Mouse (Mus musculus): ENCODE measurements around the gene Ccdc24. TPM values are rescaled to one million over a fixed set of nuclear protein-coding genes. Genes with fewer than 3 reads are reported as not detected.

Gene Ccdc24
- polyA plus RNA-seq, 1 experiment from 2014 or later = 0.29 TPM

DNA sequence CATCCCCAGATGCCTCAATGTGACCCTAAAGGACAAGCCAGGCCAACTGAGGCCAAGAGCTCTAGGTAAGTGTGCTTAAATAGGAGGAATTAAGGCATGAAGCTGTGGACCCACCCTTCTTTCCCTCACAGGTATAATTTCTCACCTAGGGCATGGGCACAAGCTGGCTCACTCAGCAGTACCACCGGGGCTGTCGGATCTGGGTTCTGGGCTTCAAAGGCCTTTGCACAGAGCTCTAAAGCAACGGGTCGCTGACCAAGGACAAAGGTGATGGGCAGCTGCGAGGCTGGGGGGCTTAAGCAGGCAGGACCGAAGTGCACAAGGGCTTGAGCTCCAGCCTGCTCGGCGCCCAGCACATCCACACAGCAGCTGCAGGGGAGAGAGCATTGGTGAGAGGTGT lies 18.4 kb upstream of the Ccdc24 start:
- Histone ChIP-seq H3K27ac (no peak overlapping the region), H3K9me3 (replicated peaks) (no peaks in the 10 kb centered on the region), H3K9ac (no peak overlapping the region), H3K4me1 (replicated peaks) (peaks cover 26% of the 10 kb centered on the region), H3K36me3 (peaks cover 9% of the 10 kb centered on the region), H3K4me2 (peak overlapping the region; percentile 88), H3K4me3 (peak overlapping the region; percentile 87), H3K27me3 (no peaks in the 10 kb centered on the region)
- 86% methylated on average over 8 of the region's 8 CpGs for WGBS
- ATAC-seq (replicated peaks; ENCODE audit: insufficient number of reproducible peaks, insufficient read depth, low FRiP score, low read depth) = no peak

DNA sequence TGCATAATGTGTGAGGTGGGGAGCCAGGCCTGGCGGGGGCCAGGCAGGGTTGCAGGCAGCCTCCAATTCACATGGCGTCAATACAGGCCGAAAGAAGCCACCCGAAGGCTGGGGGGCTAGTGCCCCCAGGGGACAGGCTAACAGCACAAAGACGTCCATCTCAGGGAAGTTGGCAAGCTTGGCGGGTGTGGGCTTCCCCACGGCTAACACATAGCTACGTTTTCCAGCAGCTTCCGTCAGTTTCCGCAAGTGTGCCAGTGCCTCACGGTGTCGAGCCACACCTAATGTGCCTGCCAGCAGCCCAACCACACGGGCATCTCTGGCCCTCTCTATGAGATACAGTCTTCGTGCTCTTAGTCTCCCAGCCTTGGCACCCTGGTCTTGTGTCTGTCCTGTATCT lies 17.7 kb upstream of the Ccdc24 start:
- Histone ChIP-seq H3K4me1 (replicated peaks) (peaks cover 27% of the 10 kb centered on the region), H3K4me2 (no peak overlapping the region), H3K9me3 (replicated peaks) (no peaks in the 10 kb centered on the region), H3K36me3 (peaks cover 16% of the 10 kb centered on the region), H3K27ac (no peak overlapping the region), H3K27me3 (no peaks in the 10 kb centered on the region), H3K9ac (no peak overlapping the region), H3K4me3 (no peak overlapping the region)
- WGBS = 90% methylated on average over 14 of the region's 14 CpGs
- ATAC-seq (replicated peaks; ENCODE audit: insufficient number of reproducible peaks, insufficient read depth, low FRiP score, low read depth) = no peak

DNA sequence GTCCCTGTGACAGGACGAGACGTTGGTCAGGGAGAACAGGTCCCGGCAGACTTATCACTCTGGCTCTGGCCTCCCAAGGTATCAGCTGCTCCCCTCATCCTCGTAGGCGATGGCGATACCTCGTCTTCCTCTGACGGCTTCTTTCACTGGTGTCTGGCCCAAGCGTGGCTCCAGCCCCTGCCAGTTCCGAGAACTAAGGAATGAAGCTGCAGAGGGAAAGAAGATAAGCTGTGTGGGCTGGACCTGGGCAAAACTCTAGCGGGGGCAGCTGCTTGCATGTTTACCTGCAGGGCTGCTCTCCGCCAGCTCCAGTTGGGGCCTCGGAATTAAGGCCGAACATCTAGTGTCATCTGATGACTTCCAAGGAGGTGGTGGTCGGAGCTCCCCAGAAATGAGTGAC lies 17.1 kb upstream of the Ccdc24 start:
- no peak overlapping the region for H3K4me2 ChIP-seq
- no peak overlapping the region for H3K27ac ChIP-seq
- no peak overlapping the region for H3K9ac ChIP-seq
- H3K9me3 ChIP-seq (replicated peaks) = no peaks in the 10 kb centered on the region
- H3K4me3 ChIP-seq = no peak overlapping the region
- ATAC-seq (replicated peaks; ENCODE audit: insufficient number of reproducible peaks, insufficient read depth, low FRiP score, low read depth) = no peak
- WGBS = 80% methylated on average over 15 of the region's 15 CpGs
- peaks cover 21% of the 10 kb centered on the region for H3K36me3 ChIP-seq
- no peaks in the 10 kb centered on the region for H3K27me3 ChIP-seq
- peaks cover 27% of the 10 kb centered on the region for H3K4me1 ChIP-seq (replicated peaks)

DNA sequence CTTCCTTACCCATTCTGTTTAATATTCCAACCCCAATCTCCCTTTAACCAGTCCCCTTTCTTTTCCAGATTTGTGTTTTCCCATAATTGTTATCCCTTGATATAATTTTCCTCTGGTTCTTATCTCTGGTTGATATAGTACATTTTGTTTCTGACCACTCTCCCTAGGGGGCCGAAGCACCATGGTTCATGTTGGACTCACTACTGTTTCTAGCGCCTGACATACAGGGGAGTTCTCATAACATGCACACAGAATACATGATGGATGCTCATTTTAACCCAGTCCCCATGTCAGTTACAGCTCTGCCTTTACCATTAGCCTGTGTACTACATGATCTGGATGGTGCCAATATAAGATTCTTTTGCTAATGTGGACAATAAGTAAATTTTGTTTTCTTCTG lies 15.6 kb upstream of the Ccdc24 start:
- Histone ChIP-seq H3K27me3 (no peaks in the 10 kb centered on the region), H3K27ac (no peak overlapping the region), H3K4me2 (peak overlapping the region; percentile 89), H3K36me3 (peaks cover 21% of the 10 kb centered on the region), H3K9me3 (replicated peaks) (no peaks in the 10 kb centered on the region), H3K4me1 (replicated peaks) (peaks cover 35% of the 10 kb centered on the region), H3K4me3 (peak overlapping the region; percentile 88), H3K9ac (no peak overlapping the region)
- 75% methylated on average over 2 of the region's 2 CpGs for WGBS
- no peak for ATAC-seq (replicated peaks; ENCODE audit: insufficient number of reproducible peaks, insufficient read depth, low FRiP score, low read depth)

DNA sequence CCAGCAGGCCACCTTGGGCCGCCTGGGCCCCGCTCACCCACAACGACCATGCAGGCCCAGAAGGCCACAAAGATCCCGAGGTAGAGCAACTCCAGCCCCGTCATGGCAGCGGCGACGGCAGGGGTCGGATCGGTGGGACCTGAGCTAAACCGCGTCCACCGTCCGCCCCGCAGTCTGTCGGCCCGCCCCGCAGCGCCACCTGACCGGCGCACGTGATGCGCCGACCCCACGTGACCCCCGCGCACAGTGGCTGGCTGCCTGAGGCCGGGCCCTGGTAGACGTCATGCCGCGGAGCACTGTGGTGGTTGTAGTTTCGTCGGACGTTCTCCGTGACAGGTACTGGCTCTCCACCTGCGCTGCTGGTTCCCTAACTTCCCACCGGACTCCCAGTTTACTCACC lies 14.8 kb upstream of the Ccdc24 start, which contains the start of gene Atp6v0b:
TSS of gene Atp6v0b (minus strand) at position 201 of the 400 bp plus-strand sequence.
- peak within 1 kb of the TSS; percentile 89 for H3K4me2 ChIP-seq
- peak within 1 kb of the TSS; percentile 93 for H3K9ac ChIP-seq
- H3K36me3 ChIP-seq = peaks cover 21% of the 10 kb centered on the region
- peak within 1 kb of the TSS; percentile 62 for H3K27ac ChIP-seq
- no peaks in the 10 kb centered on the region for H3K27me3 ChIP-seq
- no peaks in the 10 kb centered on the region for H3K9me3 ChIP-seq (replicated peaks)
- ATAC-seq (replicated peaks; ENCODE audit: insufficient number of reproducible peaks, insufficient read depth, low FRiP score, low read depth) = peak; percentile 81
- WGBS = under 1% methylated on average over 37 of the region's 37 CpGs
- peaks cover 41% of the 10 kb centered on the region for H3K4me1 ChIP-seq (replicated peaks)
- peak within 1 kb of the TSS; percentile 88 for H3K4me3 ChIP-seq

DNA sequence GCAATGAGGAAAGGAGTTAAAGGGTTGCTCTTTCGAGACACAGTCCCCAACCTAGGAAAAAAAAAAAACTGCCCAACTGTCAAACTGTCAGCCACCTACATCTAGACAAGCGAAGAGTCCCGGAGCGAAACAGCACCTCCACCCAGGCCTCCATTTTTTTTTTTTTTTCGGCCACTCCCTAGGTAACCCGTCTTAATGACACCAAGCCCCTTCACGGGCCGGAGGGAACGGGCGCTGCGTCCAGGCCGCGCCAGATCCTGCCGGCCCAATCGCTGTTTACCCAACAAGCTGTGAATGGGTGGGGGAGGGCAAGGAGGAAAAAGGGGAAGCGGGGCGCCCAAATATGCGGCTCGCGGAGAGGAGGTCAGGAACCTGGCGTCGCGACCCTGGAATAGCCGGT lies 14.3 kb upstream of the Ccdc24 start:
- Histone ChIP-seq H3K4me3 (peak overlapping the region; percentile 88), H3K9me3 (replicated peaks) (no peaks in the 10 kb centered on the region), H3K27me3 (no peaks in the 10 kb centered on the region), H3K27ac (peak overlapping the region; percentile 62), H3K9ac (peak overlapping the region; percentile 93), H3K4me2 (peak overlapping the region; percentile 89), H3K36me3 (peaks cover 21% of the 10 kb centered on the region), H3K4me1 (replicated peaks) (peaks cover 40% of the 10 kb centered on the region)
- 2% methylated on average over 24 of the region's 24 CpGs for WGBS
- ATAC-seq (replicated peaks; ENCODE audit: insufficient number of reproducible peaks, insufficient read depth, low FRiP score, low read depth) = no peak

DNA sequence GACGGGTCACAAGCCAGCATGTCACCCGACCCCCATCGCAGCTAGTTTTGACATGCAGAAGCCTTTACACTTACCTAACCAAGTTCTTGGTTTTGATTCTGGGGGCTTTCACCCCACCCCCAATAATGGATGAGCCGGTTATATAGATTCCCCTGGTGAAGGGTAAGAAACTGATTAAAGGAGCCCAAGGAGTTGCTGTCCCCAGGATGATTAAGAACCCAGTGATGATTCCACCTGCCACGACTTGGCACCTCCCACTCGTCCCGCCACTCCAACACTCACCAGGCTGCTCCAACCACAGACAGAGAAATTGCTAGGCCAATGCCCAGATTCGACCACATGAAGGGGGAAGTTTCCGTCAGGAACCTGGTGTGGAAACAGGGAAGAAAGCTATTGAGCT lies 13.6 kb upstream of the Ccdc24 start:
- WGBS = 74% methylated on average over 9 of the region's 9 CpGs
- H3K4me1 ChIP-seq (replicated peaks) = peaks cover 35% of the 10 kb centered on the region
- ATAC-seq (replicated peaks; ENCODE audit: insufficient number of reproducible peaks, insufficient read depth, low FRiP score, low read depth) = no peak
- H3K9me3 ChIP-seq (replicated peaks) = no peaks in the 10 kb centered on the region
- H3K27ac ChIP-seq = no peak overlapping the region
- peaks cover 21% of the 10 kb centered on the region for H3K36me3 ChIP-seq
- H3K4me2 ChIP-seq = peak overlapping the region; percentile 89
- 0 out of 2 replicates have a peak overlapping the region, but pooled peaks have one; percentile 93 for H3K9ac ChIP-seq
- no peaks in the 10 kb centered on the region for H3K27me3 ChIP-seq
- peak overlapping the region; percentile 88 for H3K4me3 ChIP-seq

DNA sequence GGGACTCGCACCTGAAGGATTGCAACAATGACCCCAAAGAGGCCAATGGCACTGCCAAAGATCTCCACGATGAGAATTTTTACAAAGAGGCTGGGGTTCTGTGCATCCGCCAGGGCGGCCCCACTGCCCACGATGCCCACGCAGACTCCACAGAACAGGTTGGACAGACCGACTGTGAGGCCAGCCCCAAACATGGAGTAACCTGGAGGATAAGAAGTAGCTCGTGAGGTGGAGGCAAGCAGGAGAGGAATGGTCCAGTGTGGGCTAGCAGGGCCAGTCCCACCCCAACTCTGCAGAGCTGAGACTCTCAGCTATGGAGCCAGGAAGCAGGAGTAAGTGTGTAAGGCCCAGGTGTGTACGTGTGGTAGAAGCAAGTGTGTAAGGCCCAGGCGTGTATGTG lies 12.7 kb upstream of the Ccdc24 start:
- Histone ChIP-seq H3K27ac (no peak overlapping the region), H3K9ac (no peak overlapping the region), H3K4me1 (replicated peaks) (peaks cover 32% of the 10 kb centered on the region), H3K4me3 (no peak overlapping the region), H3K36me3 (peaks cover 19% of the 10 kb centered on the region), H3K27me3 (no peaks in the 10 kb centered on the region), H3K4me2 (no peak overlapping the region), H3K9me3 (replicated peaks) (no peaks in the 10 kb centered on the region)
- ATAC-seq (replicated peaks; ENCODE audit: insufficient number of reproducible peaks, insufficient read depth, low FRiP score, low read depth) = no peak
- WGBS = 93% methylated on average over 10 of the region's 10 CpGs

DNA sequence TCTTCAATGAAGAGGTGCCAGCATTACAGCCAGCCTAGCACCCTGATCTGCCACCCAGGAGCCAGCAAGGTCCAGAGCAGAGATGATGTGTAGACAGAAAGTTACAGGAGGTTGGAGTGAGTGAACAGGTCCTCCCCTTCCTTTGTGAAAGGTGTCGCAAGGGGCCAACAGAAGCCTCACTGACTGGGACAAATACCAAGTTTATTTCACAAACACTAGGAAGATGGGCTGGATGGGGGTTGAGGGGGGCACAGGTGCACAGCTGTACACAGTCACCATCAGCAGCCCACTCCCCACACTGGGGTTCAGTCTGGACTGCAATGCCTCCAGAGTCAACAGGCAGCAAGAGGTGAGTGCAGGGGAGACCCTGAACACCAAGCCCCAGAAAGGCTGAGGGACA lies 11.8 kb upstream of the Ccdc24 start:
- peaks cover 32% of the 10 kb centered on the region for H3K4me1 ChIP-seq (replicated peaks)
- 100% methylated on average over 1 of the region's 1 CpGs for WGBS
- no peak overlapping the region for H3K27ac ChIP-seq
- H3K4me3 ChIP-seq = no peak overlapping the region
- peaks cover 16% of the 10 kb centered on the region for H3K36me3 ChIP-seq
- H3K9ac ChIP-seq = 0 out of 2 replicates have a peak overlapping the region, but pooled peaks have one; percentile 84
- no peak for ATAC-seq (replicated peaks; ENCODE audit: insufficient number of reproducible peaks, insufficient read depth, low FRiP score, low read depth)
- H3K4me2 ChIP-seq = peak overlapping the region; percentile 91
- H3K27me3 ChIP-seq = no peaks in the 10 kb centered on the region
- H3K9me3 ChIP-seq (replicated peaks) = no peaks in the 10 kb centered on the region

DNA sequence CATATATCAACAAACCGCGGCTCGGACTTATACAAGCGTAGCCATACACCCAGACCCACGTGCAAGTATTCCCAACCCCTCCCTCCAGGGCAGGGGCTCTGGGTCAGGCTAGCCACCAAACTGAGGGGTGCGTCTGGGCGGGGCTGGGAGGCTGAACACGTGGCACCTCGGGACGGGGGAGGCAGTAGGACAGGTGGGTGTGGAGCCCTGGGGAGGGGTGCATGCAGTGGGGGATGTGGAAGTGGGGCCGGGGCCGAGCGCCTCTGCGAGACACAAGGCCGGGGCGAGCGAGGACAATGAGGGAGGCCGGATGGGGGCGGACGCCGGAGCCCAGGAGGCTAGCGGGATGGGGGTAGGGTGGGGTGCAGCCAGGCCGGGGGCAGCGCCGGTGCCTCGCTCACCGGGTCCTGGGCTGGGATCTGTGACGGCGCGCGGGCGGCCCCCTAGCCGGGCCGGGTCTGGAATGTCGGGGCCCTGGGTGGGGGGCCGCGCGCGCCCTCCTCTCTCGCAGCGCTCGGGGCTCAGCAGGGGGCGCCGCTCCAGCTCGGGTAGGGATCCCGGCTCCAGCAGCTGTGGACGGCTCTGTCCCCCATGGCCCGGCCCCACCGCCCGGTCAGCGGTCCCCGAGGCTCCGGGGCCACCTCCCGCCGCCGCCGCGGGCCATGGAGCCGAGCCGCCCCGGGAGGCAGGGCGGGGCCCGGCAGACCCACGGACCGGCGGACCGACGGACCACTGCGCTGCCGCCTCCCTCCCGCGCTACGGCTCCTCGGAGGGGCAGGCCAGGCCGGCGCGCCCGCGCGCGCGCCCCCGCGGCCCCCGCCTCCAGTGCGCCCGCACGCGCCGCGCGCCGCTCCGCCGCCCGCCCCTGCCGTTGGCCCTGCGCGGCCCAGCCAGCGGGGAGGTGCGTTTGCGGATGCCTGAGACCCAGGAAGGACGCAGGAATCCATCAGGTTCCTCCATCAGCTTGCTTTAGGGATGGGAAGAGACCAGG lies 10.6 kb upstream of the Ccdc24 start, which contains the start of gene B4galt2:
TSS of gene B4galt2 (minus strand) at position 787 of the 991 bp plus-strand sequence.
- peak; percentile 44 for ATAC-seq (replicated peaks; ENCODE audit: insufficient number of reproducible peaks, insufficient read depth, low FRiP score, low read depth)

DNA sequence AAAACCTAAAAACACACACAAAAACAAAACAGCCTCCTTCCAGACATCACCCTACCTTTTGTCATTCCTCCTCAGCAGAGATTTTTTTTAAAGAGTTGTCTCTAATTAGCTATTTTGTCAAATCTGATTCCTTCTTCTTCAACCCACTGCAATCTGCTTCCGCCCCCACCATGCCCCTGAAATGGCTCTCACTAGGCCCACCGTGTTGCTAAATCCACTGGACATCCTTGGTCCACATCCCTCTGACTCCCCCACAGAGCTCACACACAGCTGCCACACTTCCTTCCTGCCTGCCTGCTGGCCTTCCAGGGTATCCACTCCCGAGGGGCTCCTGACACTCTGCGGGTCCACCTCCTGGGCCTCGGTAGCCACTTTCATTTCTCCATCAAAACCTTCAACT lies 6.3 kb upstream of the Ccdc24 start:
- Histone ChIP-seq H3K4me1 (replicated peaks) (peaks cover 16% of the 10 kb centered on the region), H3K4me3 (no peak overlapping the region), H3K27ac (no peak overlapping the region), H3K27me3 (no peaks in the 10 kb centered on the region), H3K9me3 (replicated peaks) (no peaks in the 10 kb centered on the region), H3K36me3 (peaks cover 7% of the 10 kb centered on the region; the same call in 1 of the 2 replicates), H3K9ac (no peak overlapping the region), H3K4me2 (no peak overlapping the region)
- no peak for ATAC-seq (replicated peaks; ENCODE audit: insufficient number of reproducible peaks, insufficient read depth, low FRiP score, low read depth)
- WGBS = 69% methylated on average over 5 of the region's 5 CpGs

More for the DNA sequence above, 10.6 kb upstream of the Ccdc24 start, which contains the start of gene B4galt2:
- H3K36me3 ChIP-seq = peaks cover 16% of the 10 kb centered on the region
- H3K4me2 ChIP-seq = peak within 1 kb of the TSS; percentile 91
- peak within 1 kb of the TSS; percentile 80 for H3K4me3 ChIP-seq
- H3K27ac ChIP-seq = peak within 1 kb of the TSS; percentile 55
- no peaks in the 10 kb centered on the region for H3K27me3 ChIP-seq
- no peaks in the 10 kb centered on the region for H3K9me3 ChIP-seq (replicated peaks)
- peak within 1 kb of the TSS; percentile 84 for H3K9ac ChIP-seq
- H3K4me1 ChIP-seq (replicated peaks) = peaks cover 36% of the 10 kb centered on the region
- 1% methylated on average over 75 of the region's 103 CpGs for WGBS
